Mouse (Mus musculus) testis, adult 2 months (tissue): ENCODE data around the gene Ip6k1.

Experiments
- CTCF ChIP-seq: fragments of 200-500 bp; IDR thresholded peaks from 2 replicates; pipeline ENCODE4 v1.5.1; 2012; ENCODE audit warnings: low read depth, mild to moderate bottlenecking, inconsistent platforms, low read length, moderate library complexity; ENCODE audit not compliant: control insufficient read depth, insufficient read depth, insufficient replicate concordance
- POLR2A ChIP-seq: fragments of 200-500 bp; IDR thresholded peaks from 2 replicates; pipeline ENCODE4 v1.6.1; 2012; ENCODE audit warnings: low read depth, mild to moderate bottlenecking, inconsistent platforms, low read length, moderate library complexity; ENCODE audit not compliant: control insufficient read depth

DNA sequence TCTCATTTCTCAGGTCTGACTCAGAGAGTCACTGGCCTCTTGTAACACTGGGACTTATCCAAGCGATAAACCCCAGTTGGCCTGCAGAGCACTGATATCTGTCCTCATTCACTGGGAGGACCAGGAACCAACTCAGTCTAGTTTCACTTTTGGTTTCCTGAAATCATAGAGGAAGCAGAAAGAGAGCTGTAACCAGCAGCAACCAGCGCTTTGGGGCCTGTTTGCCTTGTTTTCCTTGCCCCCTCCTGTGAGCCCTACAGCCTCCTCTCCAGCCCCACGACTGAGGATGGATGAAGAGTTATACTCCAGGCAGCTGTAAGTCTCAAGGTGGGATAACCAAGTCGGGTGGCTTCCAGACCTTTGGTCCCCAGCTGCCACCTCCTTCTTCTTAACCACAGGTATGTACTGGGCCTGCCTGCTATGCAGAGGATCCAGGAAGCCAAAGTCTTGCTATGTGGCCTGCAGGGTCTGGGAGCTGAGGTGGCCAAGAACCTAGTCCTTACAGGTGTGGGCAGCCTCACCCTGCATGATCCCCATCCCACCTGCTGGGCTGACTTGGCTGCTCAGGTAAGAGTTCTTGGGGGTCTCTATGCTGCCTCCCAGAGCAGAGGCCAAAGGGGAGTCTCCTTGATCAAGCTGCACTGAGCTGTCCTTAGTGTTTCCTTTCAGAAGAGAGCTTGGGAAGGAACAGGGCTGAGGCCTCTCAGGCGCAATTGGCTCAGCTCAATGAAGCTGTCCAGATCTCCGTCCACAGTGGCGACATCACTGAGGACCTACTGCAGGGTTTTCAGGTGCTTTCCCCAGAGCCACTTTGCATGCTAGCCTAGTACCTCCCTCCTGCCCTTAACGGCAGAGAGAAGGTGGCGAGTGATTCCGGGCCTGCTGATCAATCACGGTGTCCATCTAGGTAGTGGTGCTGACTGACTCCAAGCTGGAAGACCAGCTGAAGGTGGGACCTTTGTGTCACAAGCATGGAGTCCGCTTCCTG, 26.6 kb upstream of the Ip6k1 start, which contains the start of gene Uba7:
- no peak for TF ChIP-seq POLR2A
- TF ChIP-seq CTCF: no peak
